Mouse (Mus musculus) limb, embryonic 11.5 days (tissue): ENCODE measurements around the gene Olfr1425. TPM values are rescaled to one million over a fixed set of nuclear protein-coding genes. Genes with fewer than 3 reads are reported as not detected.
"Not testable (repeated sequence)": the region's sequence is repeated elsewhere in the genome, so short reads cannot be mapped to it uniquely, and the experiment has no call there.

Experiments used
- ATAC-seq: fragments of 200-750 bp; cut with Nextera tagmentation; 2 replicates; pipeline ENCODE4 v1.8.0; 2017; ENCODE audit warnings: low read depth; ENCODE audit not compliant: insufficient number of reproducible peaks, low FRiP score, low TSS enrichment
- DNase-seq: peaks from one replicate; pipeline ENCODE4 v3.0.0-alpha.2; 2015; ENCODE audit warnings: low spot score
- H3K27ac ChIP-seq: fragments of 300-500 bp; sonication (generic); replicated peaks from 2 replicates; pipeline ENCODE4 v1.5.1; 2014; ENCODE audit warnings: low read depth, mild to moderate bottlenecking, low read length
- H3K27me3 ChIP-seq: fragments of 300-500 bp; sonication (generic); 2 replicates; pipeline ENCODE4 v1.6.1; 2014; ENCODE audit warnings: mild to moderate bottlenecking, low read length, mixed read lengths; ENCODE audit not compliant: control insufficient read depth, insufficient read depth
- H3K36me3 ChIP-seq: fragments of 300-500 bp; sonication (generic); 2 replicates; pipeline ENCODE4 v1.6.1; 2014; ENCODE audit warnings: mild to moderate bottlenecking, low read length, moderate library complexity, mixed read lengths; ENCODE audit not compliant: control insufficient read depth, insufficient read depth
- H3K4me1 ChIP-seq: fragments of 300-500 bp; sonication (generic); 2 replicates; pipeline ENCODE4 v1.6.1; 2014; ENCODE audit warnings: low read length, mixed read lengths; ENCODE audit not compliant: control insufficient read depth, insufficient read depth
- H3K4me2 ChIP-seq: fragments of 300-500 bp; sonication (generic); 2 replicates; pipeline ENCODE4 v1.6.1; 2014; ENCODE audit warnings: low read depth, mild to moderate bottlenecking, moderate library complexity; ENCODE audit not compliant: severe bottlenecking
- H3K4me3 ChIP-seq: fragments of 300-500 bp; sonication (generic); 2 replicates; pipeline ENCODE4 v1.5.1; 2014; ENCODE audit warnings: low read depth, low read length
- H3K9ac ChIP-seq: fragments of 300-500 bp; sonication (generic); 2 replicates; pipeline ENCODE4 v1.6.1; 2014; ENCODE audit warnings: mild to moderate bottlenecking, low read length
- H3K9me3 ChIP-seq: fragments of 300-500 bp; sonication (generic); 2 replicates; pipeline ENCODE4 v1.6.1; 2016; ENCODE audit warnings: low read length; ENCODE audit not compliant: control insufficient read depth
- WGBS: fragments of 180-500 bp; shearing (Covaris S2); extraction: QIAGEN DNeasy Blood & Tissue Kit; methylation state at CpG from one replicate; pipeline ENCODE4 v1.1.7; 2014; 5-methylcytosine and 5-hydroxymethylcytosine counted together
- polyA plus RNA-seq: library from polyadenylated mRNA; unstranded; fragments of >200 nt; fragmentation: Nextera tagmentation; extraction: Ambion mirVana; gene quantifications from 2 replicates; pipeline ENCODE4 v1.2.1, GENCODE M21; 2014

The Olfr1425 gene
- polyA plus RNA-seq, 1 experiment from 2014 or later = not detected

DNA sequence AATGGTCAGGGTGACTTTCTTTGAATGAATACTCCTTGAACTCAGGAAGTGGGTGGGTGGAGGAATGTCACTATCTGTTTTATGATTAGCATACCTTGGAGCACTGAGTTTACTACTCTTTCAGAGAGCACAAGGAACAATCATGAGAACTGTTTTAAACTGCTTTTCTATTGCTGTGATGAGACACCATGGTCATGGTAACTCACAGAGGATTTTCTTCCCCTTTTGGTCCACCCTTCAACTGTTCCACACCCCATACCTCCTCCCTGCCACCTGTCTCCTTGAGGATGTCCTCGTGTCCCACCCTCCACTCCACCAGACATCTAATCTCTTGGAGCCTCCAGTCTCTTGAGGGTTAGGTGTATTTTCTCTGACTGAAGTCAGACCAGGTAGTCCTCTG, 9.7 kb downstream of the Olfr1425 start:
- not testable (repeated sequence) for H3K4me1 ChIP-seq, H3K27me3 ChIP-seq, H3K27ac ChIP-seq, H3K9me3 ChIP-seq, ATAC-seq, DNase-seq, H3K4me3 ChIP-seq, H3K9ac ChIP-seq, H3K36me3 ChIP-seq, H3K4me2 ChIP-seq
- WGBS = 58% methylated on average over 1 of the region's 1 CpGs

DNA sequence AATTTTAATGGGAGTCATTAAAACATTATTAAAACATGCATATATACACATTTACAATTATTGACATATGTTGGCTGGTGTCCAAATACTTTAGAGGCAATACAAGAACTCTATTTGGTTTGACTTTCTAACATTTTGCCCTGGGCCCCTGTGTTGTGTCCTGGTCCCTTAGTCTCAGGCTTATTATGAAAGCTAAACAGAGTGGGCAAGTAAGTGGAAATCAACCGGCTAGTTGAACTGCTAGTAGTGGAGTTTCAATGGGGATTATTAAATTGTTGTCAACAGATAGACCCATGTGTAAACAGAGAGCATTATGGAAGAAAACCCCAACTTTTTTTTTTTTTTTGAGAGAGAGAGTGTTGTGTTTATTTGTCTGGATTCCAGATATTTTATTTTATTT, 14.9 kb downstream of the Olfr1425 start, which contains the start of gene Olfr1424:
Gene Olfr1424, minus strand, starts transcription at position 101 of the 400 bp plus-strand sequence.
- not testable (repeated sequence) for ATAC-seq, H3K4me2 ChIP-seq, H3K9me3 ChIP-seq, H3K27me3 ChIP-seq, H3K36me3 ChIP-seq, H3K9ac ChIP-seq, H3K27ac ChIP-seq, DNase-seq, H3K4me1 ChIP-seq, H3K4me3 ChIP-seq
- WGBS = 94% methylated on average over 1 of the region's 1 CpGs

DNA sequence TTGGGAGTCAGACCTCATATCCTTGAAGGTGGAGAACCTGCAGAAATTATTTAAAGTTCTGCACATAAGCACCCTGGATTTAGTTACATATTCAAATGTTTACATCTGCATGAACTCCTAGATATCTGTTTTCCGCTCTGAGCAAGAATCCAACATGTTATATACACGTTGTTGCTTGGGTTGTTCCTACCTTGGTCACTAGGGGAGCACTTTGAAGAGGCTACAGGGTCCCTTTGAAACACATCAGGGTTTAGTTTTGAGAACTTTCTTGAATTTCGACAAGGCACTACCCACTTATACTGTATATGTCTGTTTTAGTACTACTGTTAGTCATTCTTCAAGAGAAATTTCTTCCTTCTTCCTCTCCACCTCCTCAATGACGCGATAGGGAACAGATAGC, 34.4 kb downstream of the Olfr1425 start:
- Histone ChIP-seq H3K4me2 (no peak overlapping the region), H3K4me3 (no peak overlapping the region), H3K9me3 (no peaks in the 10 kb centered on the region), H3K27ac (no peak overlapping the region), H3K27me3 (no peaks in the 10 kb centered on the region), H3K36me3 (no peaks in the 10 kb centered on the region), H3K9ac (no peak overlapping the region), H3K4me1 (no peaks in the 10 kb centered on the region)
- 88% methylated on average over 5 of the region's 5 CpGs for WGBS
- DNase-seq (no peak), ATAC-seq (no peak)

DNA sequence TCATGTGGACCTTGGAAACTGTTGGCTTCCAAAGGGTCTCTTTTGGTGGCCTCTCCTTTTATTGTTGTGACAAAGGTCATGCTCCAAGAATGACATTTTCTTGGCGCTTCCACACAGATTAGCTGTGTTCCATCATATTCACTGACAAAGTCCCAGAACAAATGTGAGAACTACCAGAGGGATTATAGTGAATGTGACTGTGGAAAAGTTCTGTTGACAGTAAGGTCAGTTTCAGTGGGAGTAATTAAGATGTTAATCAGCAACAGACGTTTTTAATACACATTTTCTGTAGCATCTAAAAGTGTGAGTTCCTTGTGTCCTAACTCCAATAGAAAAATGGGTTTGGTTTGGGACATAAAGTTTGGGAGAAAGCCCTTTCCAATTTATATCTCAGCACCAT, 36.3 kb downstream of the Olfr1425 start, which contains the start of gene Olfr1423:
Gene Olfr1423, minus strand, starts transcription at position 101 of the 400 bp plus-strand sequence.
- no peak within 1 kb of the TSS for H3K27ac ChIP-seq
- H3K27me3 ChIP-seq = no peaks in the 10 kb centered on the region
- DNase-seq (no peak), ATAC-seq (no peak)
- no peaks in the 10 kb centered on the region for H3K36me3 ChIP-seq
- H3K4me1 ChIP-seq = no peaks in the 10 kb centered on the region
- no peak within 1 kb of the TSS for H3K4me3 ChIP-seq
- 58% methylated on average over 2 of the region's 2 CpGs for WGBS
- no peak within 1 kb of the TSS for H3K4me2 ChIP-seq
- H3K9me3 ChIP-seq = no peaks in the 10 kb centered on the region
- H3K9ac ChIP-seq = no peak within 1 kb of the TSS

DNA sequence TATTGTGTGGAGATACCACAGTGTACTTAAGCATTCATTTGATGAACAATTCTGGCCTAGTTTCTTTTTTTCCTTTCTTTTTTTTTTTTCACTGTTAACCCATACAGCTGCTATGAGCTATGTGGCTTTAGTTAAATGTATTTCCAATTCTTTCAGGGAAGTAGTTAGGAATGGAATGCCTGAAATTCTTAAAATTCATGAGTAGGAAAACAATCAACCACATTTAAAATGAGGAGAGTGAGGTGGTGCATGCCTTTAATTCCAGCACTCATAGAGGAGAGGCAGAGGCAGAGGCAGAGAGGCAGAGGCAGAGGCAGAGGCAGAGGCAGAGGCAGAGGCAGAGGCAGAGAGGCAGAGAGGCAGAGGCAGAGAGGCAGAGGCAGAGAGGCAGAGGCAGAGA, 39.8 kb downstream of the Olfr1425 start:
- DNase-seq = no peak
- Histone ChIP-seq H3K9ac (no peak overlapping the region), H3K36me3 (no peaks in the 10 kb centered on the region), H3K27me3 (no peaks in the 10 kb centered on the region), H3K27ac (no peak overlapping the region), H3K9me3 (no peaks in the 10 kb centered on the region), H3K4me1 (no peaks in the 10 kb centered on the region), H3K4me3 (no peak overlapping the region), H3K4me2 (no peak overlapping the region)
- no peak for ATAC-seq

DNA sequence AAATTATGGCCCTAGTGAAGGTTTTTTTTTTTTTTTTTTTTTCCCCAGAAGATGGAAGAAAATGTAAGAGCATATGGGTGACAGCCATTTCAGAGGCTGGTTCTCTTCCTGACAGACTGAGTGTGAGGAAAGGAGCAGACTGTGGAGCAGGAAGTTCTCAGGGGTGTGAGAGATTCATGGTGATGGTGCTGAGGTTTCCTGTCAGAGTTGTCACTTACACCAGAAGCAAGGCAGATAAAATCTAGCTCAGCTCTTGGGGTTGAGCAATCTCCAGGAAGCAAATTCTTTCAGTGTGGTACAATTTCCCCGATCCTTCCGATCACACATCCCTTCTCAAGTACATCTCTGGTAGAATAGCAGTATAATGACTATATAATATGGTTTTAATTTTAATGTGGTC, 50.9 kb downstream of the Olfr1425 start:
- ATAC-seq (no peak), DNase-seq (no peak)
- Histone ChIP-seq H3K27ac (no peak overlapping the region), H3K27me3 (no peaks in the 10 kb centered on the region), H3K9me3 (no peaks in the 10 kb centered on the region), H3K4me1 (no peaks in the 10 kb centered on the region), H3K4me2 (no peak overlapping the region), H3K9ac (no peak overlapping the region), H3K4me3 (no peak overlapping the region), H3K36me3 (no peaks in the 10 kb centered on the region)
- WGBS = 81% methylated on average over 2 of the region's 2 CpGs

DNA sequence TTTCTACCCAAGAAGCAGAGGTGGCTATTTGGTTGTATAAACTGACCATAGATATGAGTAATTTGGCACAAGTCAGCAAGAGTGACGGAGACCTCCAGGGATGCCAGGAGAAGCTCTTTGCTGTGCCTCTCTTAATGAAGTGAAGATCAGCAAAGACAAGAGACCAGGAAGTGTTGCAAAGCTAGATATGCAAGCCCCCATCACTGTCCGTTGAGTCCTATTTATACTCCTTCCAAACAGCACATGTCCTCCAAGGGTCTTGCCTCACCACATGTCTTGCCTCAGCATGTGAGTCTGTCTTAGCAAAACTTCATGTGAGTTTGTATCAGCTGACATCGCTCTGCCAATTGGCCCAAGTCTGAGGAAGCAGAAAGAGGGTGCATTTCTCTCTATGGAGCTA, 52.2 kb downstream of the Olfr1425 start:
- Histone ChIP-seq H3K4me1 (no peaks in the 10 kb centered on the region), H3K9ac (no peak overlapping the region), H3K27ac (no peak overlapping the region), H3K4me2 (no peak overlapping the region), H3K36me3 (no peaks in the 10 kb centered on the region), H3K27me3 (no peaks in the 10 kb centered on the region), H3K9me3 (no peaks in the 10 kb centered on the region), H3K4me3 (no peak overlapping the region)
- 90% methylated on average over 3 of the region's 3 CpGs for WGBS
- no peak for ATAC-seq
- DNase-seq = no peak

DNA sequence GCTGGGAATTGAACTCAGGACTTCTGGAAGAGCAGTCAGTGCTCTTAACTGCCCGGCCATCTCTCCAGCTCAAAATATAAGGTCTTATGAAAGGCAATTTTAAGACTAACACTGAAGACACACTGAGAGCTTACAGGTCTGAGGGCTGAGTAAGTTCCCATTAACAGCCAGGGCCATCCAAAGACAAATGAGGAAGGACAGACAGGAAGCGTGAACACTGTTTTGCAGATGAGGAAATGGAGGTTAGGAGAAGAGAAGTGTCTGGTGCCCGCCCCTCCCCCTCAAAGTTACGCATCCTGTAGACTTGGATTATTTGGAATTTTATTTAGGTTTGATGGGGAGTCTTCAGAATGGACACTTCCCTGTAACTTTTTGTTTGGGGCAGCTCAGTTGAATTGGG, 53.4 kb downstream of the Olfr1425 start:
- no peak overlapping the region for H3K27ac ChIP-seq
- WGBS = 88% methylated on average over 4 of the region's 4 CpGs

More for the DNA sequence above, 53.4 kb downstream of the Olfr1425 start:
- no peak for ATAC-seq
- Histone ChIP-seq H3K4me2 (no peak overlapping the region), H3K4me3 (no peak overlapping the region), H3K9ac (no peak overlapping the region), H3K36me3 (no peaks in the 10 kb centered on the region), H3K9me3 (no peaks in the 10 kb centered on the region), H3K27me3 (no peaks in the 10 kb centered on the region), H3K4me1 (no peaks in the 10 kb centered on the region)
- DNase-seq = no peak
